13 mouse cellular contexts compared by ENCODE assay signal in the genomic region with DNA sequence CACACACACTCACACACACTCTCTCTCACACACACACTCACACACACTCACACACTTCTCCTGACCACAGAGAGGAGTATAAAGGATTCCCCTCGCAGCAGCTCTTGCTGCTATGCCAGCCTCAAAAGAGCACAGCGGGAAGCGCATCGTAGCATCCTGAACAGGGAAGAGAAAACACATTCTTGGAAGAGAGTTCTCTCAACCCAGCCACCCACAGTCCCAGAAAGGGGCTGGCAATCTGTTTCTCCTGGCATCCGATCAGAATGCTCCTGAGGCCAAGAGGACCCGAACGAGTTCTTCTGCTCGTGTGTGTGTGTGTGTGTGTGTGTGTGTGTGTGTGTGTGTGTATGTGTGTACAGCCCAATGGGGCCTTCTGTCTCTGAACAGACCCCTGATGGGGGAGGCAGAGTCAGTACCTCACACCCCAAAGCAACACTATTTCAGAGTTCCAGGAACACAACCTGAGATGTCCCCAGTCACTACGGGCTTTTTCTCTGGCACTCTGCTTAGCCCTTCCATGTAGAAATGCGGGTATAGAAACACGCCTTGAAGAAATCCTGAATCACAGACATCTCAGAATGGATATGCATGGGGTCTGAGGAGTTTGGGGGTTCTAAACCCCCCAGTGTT.
DNase-seq lines count a peak whose midpoint lies in the region; ATAC-seq lines count a peak whose summit lies in the region.
"Had no signal": no experiment of that assay in that cellular context is flagged by ENCODE, and none has a peak within 500 bp of the region (broad histone marks: within the 10 kb centered on the region; RNA-seq: fewer than 3 reads in every experiment).

No protein-coding gene starts in this region.

- no peaks in the 10 kb centered on the region; the same call in 1 of the 2 replicates for H3K4me1 ChIP-seq in forebrain, embryonic 16.5 days (replicated peaks; ENCODE audit: control insufficient read depth, insufficient read depth, low read length)
- H3K4me1 ChIP-seq in forebrain, embryonic 10.5 days = no peaks in the 10 kb centered on the region
- H3K4me1 ChIP-seq in embryonic facial prominence, embryonic 10.5 days = peaks cover 27% of the 10 kb centered on the region
- H3K4me1 ChIP-seq: hindbrain, embryonic 13.5 days; kidney, embryonic 15.5 days; liver, embryonic 13.5 days had no signal

- DNase-seq in forebrain, embryonic 10.5 days (ENCODE audit: extremely low spot score, low spot score) = no peak
- peak; percentile 47 to 52 for DNase-seq in layer of hippocampus, postnatal 36 days
- DNase-seq in right cerebral cortex, postnatal 25 days = peak; percentile 66
- no peak for DNase-seq in gastrocnemius, postnatal 4 days (ENCODE audit: low spot score in 2 of 2)
- DNase-seq in embryonic facial prominence, embryonic 10.5 days (ENCODE audit: low spot score) = no peak
- no peak for DNase-seq in natural killer cell, adult 2 months (ENCODE audit: low spot score in 2 of 2)
- DNase-seq: gastrocnemius, postnatal 36 days; liver, embryonic 13.5 days had no signal

- no peak overlapping the region for H3K4me2 ChIP-seq in forebrain, embryonic 16.5 days (ENCODE audit: low read length)
- H3K4me2 ChIP-seq: hindbrain, embryonic 13.5 days; kidney, embryonic 15.5 days; liver, embryonic 13.5 days; neural tube, embryonic 13.5 days had no signal

- 0 out of 2 replicates have a peak, but pooled peaks cover 4% of the 10 kb centered on the region for H3K9me3 ChIP-seq in forebrain, embryonic 16.5 days (ENCODE audit: control insufficient read depth, low read length)
- H3K9me3 ChIP-seq in forebrain, embryonic 10.5 days = peaks cover 11% of the 10 kb centered on the region; the same call in 1 of the 2 replicates
- peaks cover 8% of the 10 kb centered on the region; the same call in 1 of the 2 replicates for H3K9me3 ChIP-seq in embryonic facial prominence, embryonic 10.5 days
- H3K9me3 ChIP-seq: liver, embryonic 13.5 days; neural tube, embryonic 13.5 days had no signal

- no peak overlapping the region for H3K9ac ChIP-seq in forebrain, embryonic 16.5 days (replicated peaks; ENCODE audit: low read depth, low read length)
- H3K9ac ChIP-seq: hindbrain, embryonic 13.5 days; kidney, embryonic 15.5 days; liver, embryonic 13.5 days; neural tube, embryonic 13.5 days had no signal

- WGBS in forebrain, embryonic 16.5 days = 42% methylated on average over 11 of the region's 11 CpGs
- 78% methylated on average over 11 of the region's 11 CpGs for WGBS in forebrain, embryonic 10.5 days
- WGBS in embryonic facial prominence, embryonic 10.5 days = 72% methylated on average over 11 of the region's 11 CpGs

- H3K36me3 ChIP-seq in forebrain, embryonic 16.5 days (ENCODE audit: control insufficient read depth, insufficient read depth) = no peaks in the 10 kb centered on the region
- H3K36me3 ChIP-seq in forebrain, embryonic 10.5 days (replicated peaks) = no peaks in the 10 kb centered on the region
- H3K36me3 ChIP-seq in embryonic facial prominence, embryonic 10.5 days (replicated peaks) = no peaks in the 10 kb centered on the region
- H3K36me3 ChIP-seq: hindbrain, embryonic 13.5 days; kidney, embryonic 15.5 days; liver, embryonic 13.5 days; neural tube, embryonic 13.5 days had no signal

- no peaks in the 10 kb centered on the region for H3K27me3 ChIP-seq in forebrain, embryonic 16.5 days (replicated peaks; ENCODE audit: control insufficient read depth, insufficient read depth, low read length)
- H3K27me3 ChIP-seq in forebrain, embryonic 10.5 days (ENCODE audit: poor library complexity, severe bottlenecking) = 0 out of 2 replicates have a peak, but pooled peaks cover 1% of the 10 kb centered on the region
- 0 out of 2 replicates have a peak, but pooled peaks cover 7% of the 10 kb centered on the region for H3K27me3 ChIP-seq in embryonic facial prominence, embryonic 10.5 days (replicated peaks; ENCODE audit: low read depth, poor library complexity, severe bottlenecking)
- H3K27me3 ChIP-seq: hindbrain, embryonic 13.5 days; kidney, embryonic 15.5 days; liver, embryonic 13.5 days; neural tube, embryonic 13.5 days had no signal

- H3K27ac ChIP-seq in forebrain, embryonic 16.5 days (ENCODE audit: low read length) = no peak overlapping the region
- H3K27ac ChIP-seq in forebrain, embryonic 10.5 days = no peak overlapping the region
- no peak overlapping the region for H3K27ac ChIP-seq in embryonic facial prominence, embryonic 10.5 days (replicated peaks)
- H3K27ac ChIP-seq: hindbrain, embryonic 13.5 days; kidney, embryonic 15.5 days; liver, embryonic 13.5 days; neural tube, embryonic 13.5 days had no signal

- no peak overlapping the region for H3K4me3 ChIP-seq in forebrain, embryonic 16.5 days (replicated peaks; ENCODE audit: low read length)
- no peak overlapping the region for H3K4me3 ChIP-seq in forebrain, embryonic 10.5 days
- no peak overlapping the region for H3K4me3 ChIP-seq in embryonic facial prominence, embryonic 10.5 days
- H3K4me3 ChIP-seq: hindbrain, embryonic 13.5 days; kidney, embryonic 15.5 days; liver, embryonic 13.5 days; neural tube, embryonic 13.5 days had no signal

- peak; percentile 65; the same call in 1 of the 2 replicates for ATAC-seq in forebrain, embryonic 16.5 days
- ATAC-seq in frontal cortex, adult (ENCODE audit: low TSS enrichment) = peak; percentile 94

Comparison
In these comparisons a context has a peak if more than half of its experiments do, and no peak if none do; other contexts are left out.
1. DNase-seq: peak in layer of hippocampus, postnatal 36 days (2 of 2) and right cerebral cortex, postnatal 25 days (single experiment); none in forebrain, embryonic 10.5 days (single experiment), gastrocnemius, postnatal 4 days (0 of 2), embryonic facial prominence, embryonic 10.5 days (single experiment) and natural killer cell, adult 2 months (0 of 2).